Mouse (Mus musculus): ENCODE data around the gene Gm867.

- TF ChIP-seq CTCF (IDR thresholded peaks at IDR 0.05; ENCODE audit: borderline replicate concordance, insufficient read depth, low read depth, low read length) = no peak
- TF ChIP-seq POLR2A (IDR thresholded peaks at IDR 0.05; ENCODE audit: borderline replicate concordance, insufficient read depth, low read length) = no peak
Observed at GRCm38 (mm10) chr10:75910698-75911097, 29.8 kb downstream of the Gm867 start.
